Mouse (Mus musculus) retina, postnatal 7 days (tissue): Measurements from ENCODE around the gene Bicra.

Experiments used
- DNase-seq: peaks from one replicate; pipeline ENCODE4 v3.0.0-alpha.2; 2012; ENCODE audit warnings: low read depth, low spot score

The Bicra gene

DNA sequence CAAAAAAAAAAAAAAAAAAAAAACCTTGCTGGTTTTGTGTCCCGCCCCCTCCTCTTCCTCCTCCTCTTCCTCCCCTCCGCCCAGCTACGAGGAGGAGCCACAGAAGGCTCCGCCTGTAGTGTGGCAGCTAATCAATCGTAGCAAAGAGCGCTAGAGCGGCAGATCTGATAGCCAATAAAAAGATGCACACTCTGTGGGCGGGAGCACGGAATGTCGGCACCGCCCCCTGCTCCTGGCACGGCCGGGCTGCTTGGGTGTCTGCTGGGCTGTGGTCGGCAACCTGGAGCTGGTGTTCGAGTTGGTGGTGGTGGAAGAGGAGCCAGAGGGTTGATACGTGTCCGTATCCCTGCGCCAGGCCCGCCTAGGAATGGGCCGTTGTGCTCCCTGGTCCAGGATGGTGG lies 443 bp upstream of the Bicra start:
- peak; percentile 95 for DNase-seq

- peak; percentile 17 for DNase-seq
These were observed 1.0 kb downstream of the Bicra start for GRCm38 (mm10) chr7:16046481-16047337.

GRCm38 (mm10) chr7:16046101-16046480 lies 1.6 kb downstream of the Bicra start:
- DNase-seq, result no peak

DNA sequence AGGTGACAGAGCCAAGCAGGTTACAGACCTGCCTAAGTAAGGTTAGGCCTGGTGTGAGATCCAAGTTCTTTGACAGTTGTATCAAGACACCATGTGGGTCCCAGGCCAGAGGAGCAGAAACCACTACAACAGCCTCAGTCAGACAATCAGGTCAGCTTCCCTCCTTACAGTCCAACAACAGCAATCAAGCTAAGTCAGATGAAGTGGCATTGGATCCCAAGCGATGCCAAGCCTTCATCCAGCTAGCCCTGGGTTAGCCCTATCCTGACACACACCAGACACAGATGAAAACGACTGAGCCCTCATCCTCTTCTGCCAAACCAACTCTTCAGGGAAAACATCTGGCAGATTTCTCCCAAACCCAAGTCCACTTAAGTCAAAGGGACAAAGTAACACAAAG lies 2.2 kb downstream of the Bicra start:
- no peak for DNase-seq

GRCm38 (mm10) chr7:16044531-16044930 lies 3.2 kb downstream of the Bicra start:
- no peak for DNase-seq

DNA sequence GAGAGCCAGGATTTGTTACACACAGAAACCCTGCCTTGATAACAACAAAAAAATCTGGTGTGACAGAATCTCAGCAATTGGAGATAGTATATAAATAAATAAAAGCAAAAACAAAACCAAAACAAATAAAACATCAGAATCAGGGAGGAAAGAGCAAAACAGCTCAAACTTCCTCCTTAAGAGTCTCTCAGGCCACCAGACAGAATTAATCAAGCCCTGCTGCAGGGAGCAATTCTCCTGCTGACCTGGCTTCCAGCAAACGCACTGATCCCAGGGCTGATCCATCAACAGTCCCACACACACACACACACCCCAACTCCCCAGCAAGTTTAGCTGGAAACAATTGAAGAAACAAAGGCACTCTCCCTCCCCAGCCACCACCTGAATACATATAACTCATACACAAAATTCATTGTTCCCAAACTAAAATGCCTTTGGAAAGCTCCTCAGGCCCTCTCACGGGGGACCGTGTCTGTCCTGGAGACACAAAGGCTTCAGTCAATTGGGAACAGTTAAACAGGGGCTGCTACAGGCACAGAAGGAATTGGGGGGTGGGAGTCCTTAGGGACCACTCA lies 3.8 kb downstream of the Bicra start:
- DNase-seq, result no peak

DNA sequence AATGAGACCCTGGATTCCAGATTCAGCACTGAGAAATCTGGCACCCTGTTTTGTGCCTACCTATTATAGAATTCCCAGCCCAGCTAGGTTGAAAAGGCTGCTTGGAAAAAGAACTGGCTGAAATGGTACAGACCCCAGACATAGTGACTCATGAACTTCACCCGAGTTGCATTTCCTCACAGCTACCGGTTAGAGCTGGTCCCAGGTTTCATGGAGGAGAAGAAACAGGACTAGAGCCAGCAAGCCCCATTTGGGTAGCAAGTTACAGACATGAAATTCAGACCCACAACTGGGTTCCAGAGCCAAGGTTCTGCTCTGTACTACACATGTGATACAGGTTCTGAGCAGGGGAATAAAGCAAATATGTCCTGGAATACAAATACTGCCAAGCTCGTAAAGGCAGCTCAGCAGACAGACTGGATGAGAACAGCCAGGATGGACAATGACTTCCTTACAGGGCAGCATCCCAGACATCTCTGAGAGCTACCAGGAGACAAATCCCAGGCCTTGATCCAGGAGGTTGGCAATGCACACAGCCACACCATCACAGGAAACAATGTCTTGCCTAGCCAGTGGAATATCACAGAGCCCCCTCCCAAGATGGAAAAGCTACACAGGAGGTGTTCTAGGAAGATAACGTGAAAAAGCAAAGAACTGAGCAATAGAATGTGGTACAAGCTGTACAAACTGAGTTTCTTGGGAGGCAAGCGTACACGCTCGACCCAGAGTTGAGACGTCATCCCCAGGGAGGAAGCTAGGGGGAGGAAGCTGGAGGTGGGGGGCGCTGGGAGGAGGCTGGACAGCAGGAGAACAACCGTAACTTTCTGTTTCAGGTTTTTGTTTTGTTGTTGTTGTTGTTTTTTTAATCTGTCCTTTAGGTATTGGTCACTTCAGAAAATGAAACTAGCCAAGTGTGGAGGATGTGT lies 4.6 kb downstream of the Bicra start:
- DNase-seq, result no peak

DNA sequence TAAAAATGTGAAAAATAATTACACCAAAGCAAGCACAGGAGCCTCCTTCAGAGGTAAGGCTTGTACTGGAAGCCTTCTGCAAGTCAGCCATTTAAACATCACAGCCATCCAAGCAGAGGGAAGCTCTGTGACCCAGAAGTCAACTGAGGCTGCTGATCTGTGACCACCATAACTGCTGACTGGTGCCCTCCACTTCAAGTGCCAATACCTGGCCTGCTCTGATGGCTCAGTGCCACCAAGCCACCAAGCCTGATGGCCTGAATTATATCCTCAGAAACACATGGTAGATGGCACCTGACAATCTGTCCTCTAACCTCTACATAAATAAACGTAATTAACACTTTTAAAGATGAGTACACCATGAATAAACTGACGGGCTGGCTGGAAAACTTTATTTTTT lies 6.5 kb downstream of the Bicra start:
- DNase-seq, result no peak

GRCm38 (mm10) chr7:16039363-16039762 lies 8.4 kb downstream of the Bicra start:
- no peak for DNase-seq

- no peak for DNase-seq
These were observed 10.7 kb downstream of the Bicra start for GRCm38 (mm10) chr7:16036972-16037371.

DNA sequence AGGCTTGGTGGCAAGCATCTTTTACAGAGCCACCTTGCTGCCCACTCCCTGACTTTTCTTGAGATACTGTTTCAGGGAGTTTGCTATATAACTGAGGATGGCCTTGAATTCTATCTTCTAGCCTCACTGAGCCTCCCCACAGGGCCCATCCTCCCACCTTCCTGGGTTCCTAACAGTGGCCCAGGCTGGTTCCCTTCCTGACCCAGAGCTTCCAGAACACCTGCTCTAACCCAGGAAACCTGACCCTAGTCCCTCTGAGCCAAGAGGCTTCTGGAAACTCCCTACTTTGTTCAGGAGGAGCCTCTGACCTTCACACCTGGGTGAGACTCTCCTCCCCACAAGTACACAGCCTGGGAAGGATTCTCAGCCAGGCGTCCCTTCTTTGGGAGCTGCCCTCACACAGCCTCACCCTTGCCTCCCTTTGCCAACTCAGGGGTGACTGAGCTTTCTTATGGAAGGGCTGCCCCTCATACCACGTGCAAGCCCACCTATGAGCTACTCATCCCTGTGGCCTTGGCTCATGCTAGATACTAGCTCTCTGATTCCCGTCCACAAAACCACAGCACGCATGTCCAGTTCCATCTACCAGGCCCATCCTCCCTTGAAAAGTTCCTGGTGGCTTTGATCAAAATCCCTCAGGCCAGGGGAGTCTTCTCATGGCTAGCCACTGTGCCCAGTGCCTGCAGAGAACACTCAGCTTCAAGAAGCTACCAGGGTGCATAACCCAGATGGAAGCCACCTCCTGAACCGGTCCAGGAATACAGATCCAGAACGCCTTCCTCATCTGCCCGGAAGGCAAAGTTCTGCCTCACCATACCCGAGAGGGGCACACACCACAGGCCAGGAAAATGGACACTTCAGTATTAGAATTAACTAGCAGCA lies 13.9 kb downstream of the Bicra start:
- no peak for DNase-seq

GRCm38 (mm10) chr7:16033059-16033458 lies 14.7 kb downstream of the Bicra start:
- DNase-seq, result no peak

- no peak for DNase-seq
These were observed 16.6 kb downstream of the Bicra start for GRCm38 (mm10) chr7:16031072-16031471.

DNA sequence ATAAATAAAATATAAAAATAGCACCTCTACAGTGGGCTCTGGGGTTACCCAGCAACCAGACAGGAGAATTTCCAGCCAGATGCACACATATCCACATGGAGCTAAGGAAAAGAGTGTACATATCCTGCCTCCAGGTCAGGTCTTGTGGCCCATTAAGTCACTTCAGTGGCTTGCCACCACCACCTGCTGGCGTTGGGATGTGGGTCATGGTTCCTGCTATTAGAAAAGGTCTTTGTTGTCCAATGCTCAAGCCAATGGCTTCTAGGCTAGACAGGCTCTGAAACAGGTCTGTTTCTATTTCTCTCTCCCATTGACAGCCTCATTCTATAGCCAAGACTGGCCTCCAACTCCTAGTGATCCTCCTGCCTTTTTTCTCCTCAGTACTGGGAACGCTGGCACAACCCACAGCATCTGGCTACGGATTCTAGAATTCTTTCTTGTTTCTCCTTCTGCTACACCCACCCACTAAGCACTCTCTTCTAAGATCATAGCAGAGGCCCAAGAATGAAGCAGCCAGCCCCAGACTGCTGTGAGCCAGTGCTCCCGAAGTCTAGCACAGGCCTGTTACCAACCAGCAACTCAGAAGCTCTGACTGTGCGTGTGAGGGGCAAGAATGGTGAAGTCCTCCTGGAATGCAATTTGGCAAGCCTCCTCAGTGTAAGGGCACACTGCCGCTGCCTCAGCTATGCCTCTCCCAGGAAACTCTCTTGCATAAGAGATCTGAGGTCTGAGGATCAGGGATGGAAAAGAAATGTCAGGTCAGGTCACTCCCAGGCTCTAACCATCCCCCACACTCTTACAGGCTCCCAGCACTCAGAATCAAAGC lies 19.4 kb downstream of the Bicra start:
- no peak for DNase-seq

DNA sequence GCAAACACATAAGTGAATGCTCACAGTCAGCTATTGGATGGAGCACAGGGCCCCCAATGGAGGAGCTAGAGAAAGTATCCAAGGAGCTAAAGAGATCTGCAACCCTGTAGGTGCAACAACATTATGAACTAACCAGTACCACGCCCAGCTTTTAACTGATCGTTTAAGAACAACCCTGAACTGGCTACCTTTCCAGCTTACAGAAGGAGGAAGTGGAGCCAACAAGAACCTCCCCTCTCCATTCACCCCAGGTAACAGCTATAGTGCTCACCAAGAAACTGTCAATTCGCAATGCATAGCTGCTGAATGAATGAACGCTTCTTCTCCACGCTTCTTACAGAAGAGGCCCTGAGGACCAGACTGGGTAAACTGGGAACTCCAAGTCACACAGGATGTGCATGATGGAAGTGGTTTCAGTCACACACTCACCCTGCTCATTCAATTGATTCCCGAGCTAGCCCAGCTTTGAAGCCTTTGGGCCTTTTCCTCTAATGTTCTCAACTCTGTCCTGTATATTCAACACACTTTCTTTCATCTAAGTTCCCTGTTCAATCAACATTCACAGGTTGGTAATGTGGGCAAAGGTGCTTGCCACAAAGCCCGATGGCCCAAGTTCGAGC lies 23.0 kb downstream of the Bicra start:
- no peak for DNase-seq

- no peak for DNase-seq
These were observed 28.2 kb downstream of the Bicra start for GRCm38 (mm10) chr7:16019256-16020094.

DNA sequence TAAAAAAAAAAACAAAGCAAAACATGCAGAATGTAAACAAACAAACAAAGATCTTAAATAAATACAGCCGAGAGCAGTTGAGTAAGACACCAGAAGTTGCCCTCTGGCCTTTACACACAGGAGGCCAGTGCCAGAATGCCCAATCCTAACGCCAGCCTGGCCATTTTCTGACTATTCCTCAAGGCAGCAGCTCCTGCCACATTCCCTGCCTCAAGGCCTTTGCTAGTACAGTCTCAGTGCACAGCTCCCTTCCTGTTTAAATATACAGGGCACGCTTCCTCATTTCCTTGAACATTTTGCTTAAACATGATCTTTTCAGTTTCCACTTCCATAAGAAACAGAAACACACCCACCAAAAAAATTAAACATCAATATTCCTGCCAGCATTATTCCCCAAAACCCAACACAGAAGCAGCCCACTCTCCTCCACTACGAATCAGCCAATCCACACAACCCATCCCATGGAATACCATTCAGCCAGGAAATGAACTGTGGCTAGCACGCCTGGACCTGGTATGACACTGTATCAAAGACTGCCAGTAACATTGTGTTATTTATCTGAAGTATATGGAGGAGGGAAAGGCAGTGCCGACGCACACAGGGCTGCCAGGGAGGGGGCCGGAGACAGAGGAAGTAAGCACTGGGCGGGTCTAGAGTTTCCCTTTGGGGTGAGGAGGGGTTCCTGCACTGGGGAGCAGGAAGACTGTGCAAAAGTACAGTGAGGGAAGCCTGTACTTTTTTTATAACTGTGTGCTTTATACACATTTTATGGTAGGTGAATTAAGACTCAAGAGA lies 29.5 kb downstream of the Bicra start:
- DNase-seq, result no peak

GRCm38 (mm10) chr7:16015384-16015783 lies 32.3 kb downstream of the Bicra start:
- no peak for DNase-seq
